Mouse (Mus musculus): ENCODE results near the gene Lipc. TPM values are rescaled to one million over a fixed set of nuclear protein-coding genes. Genes with fewer than 3 reads are reported as not detected.

The Lipc gene
- polyA plus RNA-seq, 1 experiment from 2014 or later, result 0.56 TPM

Small RNAs within 50 kb of the gene (microRNA-seq; reads per million reads assigned to microRNA genes)
- not detected for gene Gm25149

Other genes with a start within 250 kb of the Lipc start
- 0.30 and 0.51 TPM in 2 replicates for gene Aqp9, start 216.5 kb upstream of the Lipc start, polyA plus RNA-seq (2015; fragmentation: Nextera tagmentation; extraction: Ambion mirVana)